Mouse (Mus musculus) c-Kit-positive CD71-negative TER-119-negative erythroid progenitor cells, embryonic 14.5 days (primary cell): ENCODE results near the gene Cela3b.

Experiments used
- DNase-seq: peaks from one replicate; pipeline ENCODE4 v3.0.0-alpha.2; 2013; ENCODE audit warnings: low read depth

The Cela3b gene

DNA sequence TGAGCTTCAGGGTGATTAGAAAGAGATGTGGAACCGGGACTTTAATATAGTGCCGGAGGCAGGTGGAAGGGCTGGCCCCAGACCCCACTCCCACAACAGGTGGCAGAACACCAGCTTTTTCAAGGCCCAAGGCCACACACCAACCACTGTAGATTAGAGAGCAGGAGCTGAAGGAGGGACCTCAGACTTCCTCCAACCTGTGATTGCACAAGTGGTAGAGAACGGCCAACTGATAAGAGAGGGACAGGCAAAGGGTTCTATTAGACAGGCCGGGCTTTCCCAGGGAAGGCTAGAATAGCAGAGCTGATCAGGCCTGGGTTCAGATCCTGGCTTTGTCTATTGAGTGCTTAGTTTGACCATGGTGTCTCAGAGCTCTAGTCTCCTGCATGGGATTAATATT lies at the start of gene Cela3b:
Gene Cela3b, minus strand, starts transcription at position 39 of the 400 bp plus-strand sequence.
- DNase-seq = no peak

DNA sequence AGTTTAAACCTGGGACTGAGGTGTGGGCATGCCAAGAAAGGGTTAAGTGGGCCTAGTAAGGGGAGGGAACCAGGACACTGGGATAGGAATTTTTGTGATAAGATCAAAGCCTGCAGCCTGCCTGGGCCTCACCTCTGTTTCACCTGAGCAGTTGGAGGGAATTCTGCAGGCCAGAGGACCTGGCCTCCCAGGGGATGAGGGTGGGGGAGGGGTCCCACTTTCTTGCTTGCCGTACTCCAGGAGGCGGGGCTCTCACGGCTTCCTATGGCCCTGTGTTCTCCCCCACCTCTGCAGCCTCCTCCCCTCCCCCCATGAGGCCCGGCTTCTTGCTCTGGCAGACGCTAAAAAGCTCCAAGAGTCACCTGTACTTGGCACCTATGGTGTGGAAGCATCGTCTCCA lies 49.4 kb upstream of the Cela3b start:
- no peak for DNase-seq

DNA sequence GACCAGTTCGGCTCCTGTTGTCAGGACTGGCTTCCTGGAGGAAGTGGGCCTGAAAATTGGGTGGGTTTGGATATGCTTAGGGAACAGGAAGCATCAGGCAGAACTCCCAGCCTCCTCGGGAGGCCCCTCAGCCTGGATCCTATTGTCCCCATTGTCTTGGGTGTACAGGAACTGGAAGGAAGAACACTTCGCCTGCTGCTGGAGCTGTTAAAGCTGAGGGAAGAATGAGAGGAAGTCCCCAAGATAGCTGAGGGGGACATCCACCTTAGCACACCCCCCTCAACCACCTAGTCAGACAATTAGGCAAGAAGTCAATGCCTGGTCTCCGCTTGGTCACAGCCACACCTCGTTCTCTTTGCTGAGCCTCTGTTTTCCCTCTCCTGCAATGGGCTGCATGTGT lies 48.0 kb upstream of the Cela3b start:
- DNase-seq = no peak

DNA sequence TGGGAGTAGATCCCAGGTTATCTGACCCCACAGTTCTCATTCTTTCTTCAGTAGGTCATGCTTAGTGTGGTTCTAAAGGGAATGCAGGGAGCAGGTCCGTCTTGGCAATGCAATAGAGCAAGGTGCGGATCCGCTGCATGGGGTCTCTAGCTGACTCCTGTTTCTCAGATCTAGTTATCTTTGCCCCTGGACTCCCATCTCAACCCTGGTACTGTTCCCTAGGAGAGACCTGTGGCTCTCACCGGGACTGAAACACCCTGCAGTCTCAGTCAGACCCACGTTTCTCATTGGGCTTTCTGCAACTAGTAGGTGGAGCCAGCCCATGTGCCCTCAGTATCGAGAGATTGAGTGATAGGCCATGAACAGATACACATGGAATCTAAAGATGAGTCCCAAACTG lies 47.3 kb upstream of the Cela3b start:
- DNase-seq = no peak

DNA sequence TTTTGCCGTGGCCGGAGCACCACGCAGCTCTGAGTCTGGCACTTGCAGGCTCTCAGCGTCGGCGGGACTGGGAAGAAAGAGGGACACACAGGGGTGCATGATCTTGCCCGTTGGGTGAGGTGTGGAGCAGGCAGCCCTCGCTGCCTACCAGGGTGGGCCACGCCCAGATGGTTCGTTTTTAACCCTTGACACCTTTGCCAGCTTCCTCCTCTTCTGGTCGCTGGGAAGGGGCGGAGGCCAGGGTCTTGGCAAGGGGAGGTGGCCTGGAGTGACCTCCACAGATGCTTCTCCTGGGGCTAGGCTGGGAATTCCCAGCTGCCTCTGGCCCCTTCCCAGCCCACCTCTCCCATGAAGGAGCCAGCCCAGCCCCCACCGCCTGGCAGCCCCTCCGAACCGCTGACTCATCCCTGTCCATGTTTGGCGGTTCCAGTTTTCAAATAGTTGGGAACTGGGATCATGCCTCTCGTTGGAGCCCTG lies 46.5 kb upstream of the Cela3b start:
- DNase-seq = no peak

DNA sequence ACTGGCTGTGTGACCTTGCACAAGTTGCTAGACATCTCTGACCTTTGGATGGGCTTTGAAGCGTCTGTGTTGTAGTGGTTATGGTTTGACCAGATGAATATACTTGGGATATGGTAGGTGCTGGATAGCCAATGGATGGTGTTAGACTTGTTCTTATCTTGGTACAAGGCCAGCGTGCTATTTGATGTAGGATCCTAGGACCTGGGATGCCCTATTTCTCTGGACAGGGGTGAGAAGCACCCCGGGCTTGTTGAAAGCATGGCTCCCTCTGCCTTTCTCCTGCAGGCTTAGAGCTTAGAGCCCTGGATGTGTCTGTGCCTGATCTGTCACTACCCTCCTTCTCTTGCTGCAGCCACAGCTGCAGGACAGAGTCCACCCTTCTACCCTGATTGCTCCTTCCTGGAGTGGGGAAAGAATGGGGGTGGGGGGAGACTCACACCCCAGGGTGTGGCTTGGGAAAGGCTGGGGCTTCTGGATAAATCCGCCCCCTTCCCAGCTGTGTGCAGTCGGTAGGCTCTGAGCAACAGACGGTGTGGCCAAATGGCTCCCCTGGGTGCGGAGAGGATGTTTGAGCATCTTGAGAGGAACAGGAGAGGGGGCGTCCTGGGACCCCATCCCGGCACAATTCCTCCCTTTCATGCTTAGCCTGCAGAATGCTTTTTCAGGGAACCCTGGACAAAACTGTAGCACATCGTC lies 45.9 kb upstream of the Cela3b start:
- no peak for DNase-seq

DNA sequence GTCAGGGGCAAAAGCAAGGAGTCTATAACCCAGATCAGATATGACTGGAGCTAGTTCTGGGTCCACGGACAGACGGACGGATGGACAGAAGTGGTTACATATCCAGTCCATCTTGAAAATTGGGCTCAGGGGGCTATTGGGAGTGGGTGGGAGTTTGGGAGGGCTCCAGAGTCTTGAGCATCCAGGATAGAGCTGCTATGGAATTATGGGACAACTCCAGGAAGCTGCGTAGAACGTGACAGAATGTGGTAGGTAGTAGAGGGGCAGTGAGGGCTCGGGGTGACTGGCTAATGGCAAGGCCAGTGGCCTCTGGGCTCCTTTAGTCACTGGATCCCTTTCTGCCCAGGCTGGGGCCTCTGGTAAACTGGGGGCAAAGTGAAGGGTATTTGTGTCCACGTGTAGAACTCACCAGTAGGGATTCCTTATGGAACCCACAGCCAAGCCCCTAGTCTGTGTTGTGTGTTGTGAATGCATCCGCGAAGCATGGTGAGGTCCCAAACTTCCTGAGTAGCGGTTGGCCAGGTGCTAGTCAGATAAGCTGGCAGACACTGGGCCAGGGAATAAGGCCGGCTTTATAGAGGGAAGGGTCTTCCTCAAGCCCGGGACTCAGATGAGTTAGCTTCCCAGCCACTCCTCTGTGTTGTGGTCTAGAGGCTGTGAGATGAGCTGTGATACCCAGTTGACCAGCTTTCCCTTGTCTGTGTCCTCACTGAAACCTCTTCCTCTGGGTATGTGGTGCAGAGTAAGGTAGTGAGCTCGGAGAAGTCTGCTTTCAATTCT lies 45.1 kb upstream of the Cela3b start:
- DNase-seq = no peak

DNA sequence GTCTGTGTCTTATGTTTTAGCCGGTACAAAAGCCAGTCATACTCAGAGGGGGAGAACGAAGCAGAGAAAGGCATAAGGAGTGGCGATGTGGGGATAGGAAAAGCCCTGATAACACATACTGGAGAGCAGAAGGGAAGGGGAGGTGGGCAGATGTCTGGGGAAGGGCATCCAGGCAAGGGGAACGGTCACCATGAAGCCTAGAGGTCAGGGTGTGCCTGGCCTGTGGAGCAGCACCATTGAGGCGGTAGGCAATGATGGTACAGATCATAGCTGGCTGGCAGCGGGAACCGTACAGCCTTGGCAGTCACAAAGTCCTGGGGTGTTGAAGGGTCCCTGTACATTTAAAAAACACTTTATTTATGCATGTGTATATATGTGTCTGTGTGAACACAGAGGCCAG lies 44.4 kb upstream of the Cela3b start:
- no peak for DNase-seq

DNA sequence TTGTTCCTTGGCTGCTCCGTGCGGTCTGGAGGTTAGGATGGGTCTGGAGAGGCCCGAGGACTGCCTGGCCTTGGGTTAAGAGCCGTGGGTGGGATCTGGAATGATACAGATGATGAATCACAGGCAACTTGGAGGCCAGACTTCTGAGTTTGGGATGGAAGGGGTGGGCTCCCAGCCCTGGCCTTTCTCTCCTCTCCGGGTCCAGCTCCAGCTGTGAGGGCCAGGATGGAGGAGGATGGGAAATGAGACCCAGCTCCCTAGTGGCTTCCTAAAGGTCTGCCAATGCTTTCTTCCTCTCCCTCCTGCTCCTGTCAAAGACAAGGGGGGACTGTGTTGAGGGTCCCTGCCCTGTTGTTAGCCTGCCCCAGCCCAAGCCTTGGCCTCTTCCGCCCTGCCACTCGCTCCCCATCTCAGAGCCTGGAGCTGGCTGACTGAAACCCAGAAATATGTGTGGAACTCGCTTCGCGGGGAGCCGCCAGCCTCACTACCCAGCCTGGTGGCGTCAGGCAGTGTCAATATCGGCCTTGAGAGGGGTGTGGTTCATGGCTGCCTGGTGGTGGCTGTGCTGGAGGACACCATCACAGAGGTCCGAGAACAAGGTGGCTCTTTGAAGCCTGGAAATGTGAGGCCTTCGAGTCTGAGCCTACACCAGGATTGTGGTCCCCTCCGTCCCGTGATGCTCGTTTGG lies 43.5 kb upstream of the Cela3b start:
- no peak for DNase-seq

DNA sequence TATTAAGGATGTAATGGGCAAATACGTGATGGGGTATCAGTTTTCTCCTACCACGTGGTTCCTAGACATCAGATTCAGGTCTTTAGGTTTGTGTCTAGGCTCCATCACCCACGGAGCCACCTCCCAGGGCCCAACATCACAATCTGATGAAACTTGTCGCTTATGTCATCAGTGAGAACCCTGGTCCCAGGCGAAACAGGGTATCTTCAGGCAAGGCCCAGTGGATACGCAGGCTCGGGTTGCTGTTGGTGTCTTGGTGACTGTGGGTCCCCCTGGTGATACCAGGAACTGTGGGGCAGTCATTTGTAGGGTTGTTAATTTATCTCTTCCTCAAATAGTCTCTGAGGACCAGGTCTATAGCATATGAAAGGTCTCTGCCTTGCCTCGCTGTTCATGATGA lies 42.9 kb upstream of the Cela3b start:
- no peak for DNase-seq

DNA sequence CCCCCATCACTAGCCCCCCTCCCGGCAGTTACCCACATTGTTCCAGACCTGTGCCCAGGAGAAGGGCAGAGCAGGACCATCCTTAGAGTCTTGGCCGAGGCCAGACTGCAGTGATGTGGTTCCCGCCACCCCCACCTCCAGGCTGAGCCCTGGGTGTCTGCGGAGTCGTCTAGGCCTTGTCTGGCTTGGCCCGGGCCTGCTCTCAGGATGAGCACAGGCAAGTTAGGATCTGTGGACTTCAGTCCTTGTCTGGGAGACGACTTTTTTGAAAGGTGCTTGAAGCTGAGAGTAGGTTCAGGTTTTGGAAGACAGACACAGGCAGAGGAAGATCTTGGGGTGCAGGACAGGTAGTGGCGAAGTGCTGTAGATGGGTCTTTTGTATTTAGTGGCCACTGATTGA lies 41.0 kb upstream of the Cela3b start:
- DNase-seq = no peak

DNA sequence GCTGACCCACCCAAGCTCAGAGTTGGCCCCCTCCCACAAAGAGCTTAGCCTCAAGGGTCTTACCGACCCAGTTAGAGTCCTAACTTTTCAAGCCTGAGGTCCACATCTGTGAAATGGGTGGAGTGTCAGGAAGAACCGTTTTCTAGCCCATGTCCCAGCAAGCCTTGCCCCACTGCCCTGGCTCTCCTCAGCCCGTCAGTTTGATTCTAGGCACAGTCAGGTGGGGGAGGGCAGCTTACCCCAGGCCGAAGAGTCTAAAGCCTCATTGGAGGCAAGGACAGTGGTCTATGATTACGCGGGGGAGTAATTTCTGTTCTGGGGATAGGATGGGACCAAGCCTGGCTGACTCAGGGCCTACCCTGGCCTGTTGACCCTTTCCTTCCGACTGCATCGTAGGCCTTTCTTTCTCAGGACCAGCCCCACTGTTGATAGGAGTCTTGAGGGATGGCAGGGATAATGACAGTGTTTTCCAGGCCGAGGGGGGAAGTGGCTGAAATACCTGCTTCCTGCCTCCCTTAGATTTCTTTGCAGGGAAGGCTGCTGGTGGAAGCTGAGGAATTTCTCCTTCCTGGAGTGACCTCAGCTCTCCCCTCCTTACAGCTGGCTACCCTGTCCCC lies 40.5 kb upstream of the Cela3b start:
- DNase-seq = no peak

DNA sequence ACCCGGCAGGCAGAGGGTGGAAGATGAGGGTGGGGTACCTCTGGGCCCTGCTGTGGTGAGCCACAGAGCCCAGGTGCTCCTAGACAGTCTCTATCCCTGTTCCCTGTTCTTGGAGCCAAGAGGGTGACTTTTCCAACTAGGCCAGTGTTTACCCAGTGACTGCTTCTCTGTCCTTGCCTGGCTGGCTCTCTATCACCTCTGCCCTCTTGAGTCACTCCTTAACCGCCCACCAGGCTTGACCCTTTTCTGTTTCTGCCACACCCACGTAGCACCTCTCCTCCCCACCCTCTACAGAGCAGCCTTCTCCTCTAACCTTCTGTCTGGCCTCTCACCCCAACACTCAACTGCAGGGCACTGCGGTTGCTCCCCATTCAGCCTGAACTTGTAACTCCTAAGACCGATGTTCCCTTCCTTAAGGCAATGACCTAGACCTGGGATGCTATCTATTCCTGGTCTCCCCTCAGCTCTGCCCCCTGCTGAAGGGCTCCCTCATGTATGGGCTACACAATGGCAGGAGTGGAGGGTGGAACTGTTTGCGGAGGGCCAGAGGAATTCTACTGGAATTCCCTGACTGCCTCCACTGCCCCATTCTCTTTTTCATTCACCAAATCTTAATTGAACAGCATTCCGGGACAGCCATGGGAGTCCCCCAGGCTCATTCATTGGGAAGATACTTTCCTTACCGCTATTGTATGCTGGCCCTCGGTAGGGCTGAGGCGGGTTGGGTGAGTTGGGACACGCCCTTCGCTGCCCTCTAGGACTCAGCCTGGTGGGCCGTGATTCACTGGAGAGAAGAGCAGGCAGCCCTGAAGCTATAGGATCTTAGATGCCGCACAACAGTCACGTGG lies 39.7 kb upstream of the Cela3b start:
- DNase-seq = no peak

DNA sequence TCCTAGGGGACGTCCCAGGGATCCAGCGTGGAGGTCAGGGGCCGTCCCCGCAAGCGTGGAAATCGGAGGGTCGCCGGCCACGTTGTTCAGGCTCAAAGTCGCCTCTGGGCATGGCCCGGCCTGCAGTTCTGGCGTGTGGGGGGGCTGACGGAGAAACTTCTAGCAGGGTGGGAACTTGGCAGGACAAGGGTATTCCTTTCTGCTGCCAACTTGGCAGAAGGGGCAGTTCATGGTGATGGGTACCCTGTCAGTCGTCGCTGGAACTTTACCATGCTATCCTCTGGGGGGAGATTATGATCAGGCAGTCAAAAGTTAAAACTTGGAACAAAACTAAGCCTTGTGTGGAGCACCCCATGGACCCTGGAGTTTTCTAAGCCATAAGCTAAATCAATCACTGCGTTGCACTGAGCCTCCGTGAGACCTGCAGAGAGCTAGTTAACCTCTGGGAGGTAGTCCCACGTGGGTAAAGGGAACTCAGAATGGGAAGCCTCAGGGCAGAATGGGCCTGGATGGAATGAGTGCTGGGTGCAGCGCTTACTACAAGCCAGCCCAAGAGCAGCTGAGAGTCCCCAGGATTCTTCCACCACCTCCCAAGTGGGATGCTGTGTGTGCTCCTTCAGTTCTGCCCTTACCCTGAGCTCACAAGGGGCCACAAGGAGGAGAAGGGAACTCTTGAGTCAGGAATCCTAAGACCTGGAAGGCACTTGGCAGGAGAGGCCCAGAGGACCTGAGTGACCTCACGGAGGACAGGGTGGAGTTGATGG lies 38.9 kb upstream of the Cela3b start:
- no peak for DNase-seq

DNA sequence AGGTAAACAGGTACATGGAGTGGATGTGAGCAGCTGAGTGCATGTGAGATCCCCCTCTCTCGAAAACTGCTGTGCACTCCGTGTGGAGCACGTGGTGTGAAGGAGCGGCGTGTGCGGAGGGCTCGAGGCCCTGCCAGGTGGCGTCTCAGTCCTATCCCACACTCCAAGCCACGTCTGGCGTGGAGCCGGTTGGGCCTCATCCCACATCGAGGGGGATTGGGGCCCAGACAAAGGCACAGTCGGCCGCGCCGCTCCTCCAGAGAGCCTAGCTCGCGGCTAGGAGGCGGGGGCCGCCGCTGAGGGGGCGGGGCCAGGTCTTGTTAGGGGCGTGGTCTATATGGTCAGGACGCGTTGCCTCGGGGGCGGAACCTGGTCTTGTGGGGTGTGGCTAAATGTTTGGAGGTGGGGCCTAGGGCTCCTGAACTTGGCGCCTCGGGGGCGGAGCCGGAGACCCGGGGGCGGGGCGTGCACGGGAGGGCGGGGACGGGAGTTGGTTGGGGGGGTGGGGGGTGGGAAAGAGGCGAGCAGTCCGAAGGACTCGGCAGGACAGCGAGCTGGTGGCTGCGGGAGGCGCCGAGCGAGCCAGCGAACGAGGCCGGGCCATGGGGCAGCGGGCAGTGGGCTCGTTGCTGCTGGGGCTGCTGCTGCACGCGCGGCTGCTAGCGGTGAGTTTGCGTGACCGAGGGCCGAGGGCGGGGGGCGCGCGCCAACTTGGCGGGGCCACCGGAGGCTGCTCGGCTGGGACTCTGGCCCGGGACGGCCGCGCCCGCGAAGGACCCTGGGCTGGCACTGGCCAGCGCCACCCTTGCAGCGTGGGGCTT lies 38.1 kb upstream of the Cela3b start, which contains the start of gene Hspg2:
Gene Hspg2, plus strand, starts transcription at position 510 of the 821 bp plus-strand sequence.
- peak; percentile 92 for DNase-seq

DNA sequence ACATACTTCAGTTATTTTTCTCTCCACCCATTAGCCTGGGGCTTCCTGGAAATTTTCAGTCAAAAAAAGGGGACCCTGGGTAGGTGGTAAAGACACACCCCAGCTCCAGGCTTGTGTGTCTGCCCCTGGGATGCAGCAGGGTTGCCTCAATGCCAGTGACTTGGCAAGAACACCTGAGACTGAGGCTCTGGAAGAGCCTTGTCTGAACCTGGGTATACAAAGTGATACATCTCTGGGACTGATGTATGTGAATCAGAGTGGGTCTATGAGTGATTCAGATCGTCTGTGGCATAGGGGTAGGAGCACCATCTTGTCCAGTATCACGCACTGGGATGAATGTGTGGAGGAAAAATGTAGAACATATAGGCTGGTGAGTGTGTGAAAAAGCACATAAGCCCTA lies 37.2 kb upstream of the Cela3b start:
- DNase-seq = no peak

DNA sequence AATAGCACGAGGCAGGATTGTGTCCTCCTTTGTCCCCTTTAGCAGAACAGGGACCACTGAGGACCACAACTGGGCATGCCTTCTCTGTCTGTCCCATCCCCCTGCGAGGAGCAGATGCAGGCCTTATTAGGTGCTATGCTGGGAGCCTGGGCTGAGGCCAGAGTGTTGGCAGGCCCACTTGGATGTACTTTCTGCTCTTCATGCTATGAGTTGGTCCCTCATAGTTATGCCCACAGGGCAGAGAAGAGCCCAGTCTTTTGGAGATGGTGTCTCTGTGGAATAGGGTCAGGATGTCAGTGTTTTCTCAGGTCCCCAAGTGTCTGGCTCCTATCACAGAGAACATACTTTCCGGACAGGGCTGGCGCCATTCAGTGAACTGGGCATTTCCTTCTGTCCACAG lies 36.7 kb upstream of the Cela3b start:
- DNase-seq = no peak

DNA sequence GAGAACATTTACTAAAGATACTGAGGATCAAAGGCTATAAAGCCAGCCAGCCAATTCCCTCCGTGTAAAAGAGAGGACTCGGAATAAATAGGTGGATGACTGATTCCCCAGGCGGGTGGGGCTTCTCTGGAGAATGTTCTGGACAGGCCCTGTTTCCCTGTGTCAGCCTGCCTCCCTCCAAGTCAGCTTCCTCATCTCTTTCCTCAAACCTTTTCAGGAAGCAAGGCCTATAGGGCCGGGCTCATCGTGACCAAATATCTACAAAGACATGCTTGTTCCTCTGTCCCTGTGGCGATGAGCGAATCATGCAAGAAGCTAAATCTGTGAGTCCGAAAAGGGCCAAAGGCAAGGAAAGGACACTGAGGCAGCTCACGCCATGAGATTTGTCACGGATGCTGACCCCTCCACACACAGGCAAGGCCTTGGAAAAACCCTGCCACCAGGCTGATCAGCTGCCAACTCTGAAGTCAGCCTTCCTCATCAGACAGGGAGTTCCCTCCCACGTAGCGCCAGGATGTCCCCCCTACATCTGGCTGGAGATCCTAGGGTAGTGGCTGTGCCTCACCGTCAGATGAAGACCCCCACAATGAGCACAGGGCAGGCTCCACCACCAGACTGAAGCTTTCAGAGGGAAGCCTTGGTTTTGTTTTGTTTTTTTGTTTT lies 34.9 kb upstream of the Cela3b start:
- DNase-seq = no peak

DNA sequence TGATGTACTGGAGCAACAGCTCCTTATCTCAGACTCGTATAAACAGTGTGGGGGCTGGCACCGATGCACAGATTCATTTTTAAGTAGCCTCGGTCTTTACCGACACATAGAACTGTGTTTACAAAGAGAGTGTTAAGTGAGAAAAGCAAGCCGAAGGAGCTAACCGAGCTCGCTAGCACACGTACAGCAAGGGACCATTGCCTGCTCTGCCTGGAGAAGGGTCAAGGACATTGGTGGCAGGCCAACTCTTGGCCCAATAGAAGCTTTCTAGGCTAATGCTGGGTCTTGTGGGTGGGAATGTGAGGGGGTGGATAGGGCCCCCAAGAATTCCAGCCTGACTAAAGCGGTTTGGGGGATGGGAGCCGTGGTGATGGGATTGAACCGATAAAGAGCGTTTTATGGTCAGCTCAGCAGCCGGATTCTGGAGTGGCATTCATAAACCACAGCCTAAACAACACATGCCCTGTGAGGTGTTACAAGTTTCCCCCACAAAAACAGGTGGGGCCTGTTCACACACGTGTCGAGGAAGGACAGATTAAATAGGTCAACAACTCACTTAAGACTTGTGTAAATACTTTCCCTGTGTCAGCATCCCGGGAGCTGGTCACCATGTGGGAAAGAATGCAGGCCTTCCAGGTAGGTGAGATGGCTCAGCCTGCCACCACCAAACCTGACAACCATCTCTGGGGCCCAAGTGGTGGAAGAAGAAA lies 31.8 kb upstream of the Cela3b start:
- no peak for DNase-seq
